Mouse (Mus musculus) adrenal gland, postnatal 25 days (tissue): ENCODE measurements around the gene Ptpra. TPM values are rescaled to one million over a fixed set of nuclear protein-coding genes. Genes with fewer than 3 reads are reported as not detected.

Source experiments
- DNase-seq: peaks from one replicate; pipeline ENCODE4 v3.0.0; 2021; ENCODE audit warnings: mixed read lengths
- long read RNA-seq: library from polyadenylated mRNA; stranded (forward); transcript quantifications from one replicate; pipeline ENCODE4 v2.0.0, GENCODE M21; 2021
- total RNA-seq: library from RNA; stranded (reverse); gene quantifications from 2 replicates; pipeline ENCODE4 v1.2.3, GENCODE M21; 2021

Gene Ptpra
- total RNA-seq: 115 and 144 TPM in 2 replicates
- long read RNA-seq, full-length matches to known transcripts: 86 of 117 reads
- long read RNA-seq, partial matches to known transcripts: 17 of 117 reads
- long read RNA-seq, other reads (novel, unspliced or antisense): 14 of 117 reads

DNA sequence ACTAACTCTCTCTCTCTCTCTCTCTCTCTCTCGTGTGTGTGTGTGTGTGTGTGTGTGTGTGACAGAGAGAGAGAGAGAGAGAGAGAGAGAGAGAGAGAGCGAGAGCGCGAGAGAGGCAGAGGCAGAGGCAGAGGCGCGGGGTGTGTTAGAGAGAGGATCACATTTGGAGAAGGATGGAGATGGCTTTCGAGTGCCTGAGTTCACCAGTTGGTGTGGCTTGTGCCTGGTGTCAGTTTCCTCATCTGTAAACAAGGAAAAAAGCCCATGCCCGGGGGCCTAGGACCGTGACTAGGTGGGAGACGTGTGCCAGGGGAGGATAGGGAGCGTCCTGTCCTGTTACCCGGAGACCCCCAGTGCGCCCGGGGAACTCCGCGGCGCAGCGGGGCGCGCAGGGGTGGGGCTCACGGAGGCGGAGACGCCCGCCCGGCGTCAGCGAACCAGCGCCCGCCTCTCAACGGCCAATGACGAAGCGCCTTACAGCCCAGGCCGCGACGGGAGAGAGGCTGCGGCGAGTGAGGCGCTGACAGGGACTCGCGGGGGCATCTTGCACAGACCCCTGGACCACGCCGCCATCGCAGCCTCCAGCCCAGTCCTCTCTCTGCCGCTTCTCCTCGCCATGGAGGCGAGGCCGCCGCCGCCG, at the start of gene Ptpra:
Gene Ptpra, plus strand, starts transcription at position 485 of the 640 bp plus-strand sequence.
- peak; percentile 93 for DNase-seq

DNA sequence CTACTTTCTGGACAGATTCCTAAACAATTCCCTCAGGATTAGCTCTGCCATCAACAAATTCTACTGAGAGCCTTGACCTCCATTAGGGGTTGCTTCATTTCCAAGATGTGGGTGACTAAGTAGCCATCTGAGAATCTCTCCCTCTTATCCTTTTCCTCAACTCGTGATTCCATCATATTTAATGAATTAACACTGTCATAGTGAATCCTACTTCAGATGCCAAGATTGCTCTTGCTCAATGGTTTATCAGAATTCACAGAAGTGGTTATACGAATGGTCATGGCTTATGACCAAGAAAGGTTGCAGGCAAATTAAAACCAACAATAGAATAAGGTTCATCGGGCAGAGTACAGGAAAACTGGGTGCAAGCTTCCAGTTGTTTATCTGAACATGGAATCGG, 48.2 kb upstream of the Ptpra start:
- no peak for DNase-seq

DNA sequence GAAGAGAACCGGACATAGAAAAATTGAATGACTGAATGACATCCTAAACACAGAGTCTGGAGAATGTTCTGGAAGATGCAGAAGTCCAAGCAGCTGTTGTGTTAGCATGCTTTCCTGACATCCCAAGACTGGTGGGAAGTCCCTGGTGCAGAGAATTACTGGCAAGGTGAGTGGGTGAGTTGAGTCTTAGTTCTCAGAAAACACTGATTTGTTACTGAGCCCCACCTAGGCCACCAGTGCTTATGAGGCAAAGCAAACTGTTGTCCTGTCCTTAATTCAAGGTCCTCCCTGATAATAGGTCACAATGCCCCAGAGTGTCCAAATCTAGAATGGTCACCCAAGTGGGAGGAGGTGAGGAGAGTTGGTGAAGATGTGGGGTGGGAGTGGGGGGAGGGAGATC, 45.1 kb upstream of the Ptpra start, which contains the start of the genes Gm28372 and 1700020A23Rik:
Gene Gm28372, plus strand, starts transcription at position 301 of the 400 bp plus-strand sequence.
Gene 1700020A23Rik, plus strand, starts transcription at position 321 of the 400 bp plus-strand sequence.
- DNase-seq: no peak

DNA sequence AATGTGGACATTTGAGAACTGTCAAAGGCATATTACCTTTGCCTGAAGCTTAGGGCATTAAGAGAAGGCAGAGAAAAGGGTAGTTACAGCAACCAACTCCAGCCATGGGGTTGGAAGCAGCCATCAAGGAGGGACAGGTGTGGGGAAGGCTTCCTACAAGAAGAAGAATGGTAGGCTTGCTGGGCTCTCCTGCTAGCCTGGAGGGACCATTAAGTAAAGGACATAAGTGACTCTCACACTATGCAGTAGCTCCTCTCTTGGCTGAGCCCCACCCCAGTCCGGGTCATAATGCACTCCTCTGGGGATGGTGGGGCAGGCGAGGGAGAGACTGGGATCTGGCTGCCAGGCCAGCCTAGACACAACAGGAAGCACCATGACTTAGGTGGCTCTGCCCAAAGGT, 43.9 kb upstream of the Ptpra start, which contains the start of gene Tmem239:
Gene Tmem239, plus strand, starts transcription at position 301 of the 400 bp plus-strand sequence.
- no peak for DNase-seq

DNA sequence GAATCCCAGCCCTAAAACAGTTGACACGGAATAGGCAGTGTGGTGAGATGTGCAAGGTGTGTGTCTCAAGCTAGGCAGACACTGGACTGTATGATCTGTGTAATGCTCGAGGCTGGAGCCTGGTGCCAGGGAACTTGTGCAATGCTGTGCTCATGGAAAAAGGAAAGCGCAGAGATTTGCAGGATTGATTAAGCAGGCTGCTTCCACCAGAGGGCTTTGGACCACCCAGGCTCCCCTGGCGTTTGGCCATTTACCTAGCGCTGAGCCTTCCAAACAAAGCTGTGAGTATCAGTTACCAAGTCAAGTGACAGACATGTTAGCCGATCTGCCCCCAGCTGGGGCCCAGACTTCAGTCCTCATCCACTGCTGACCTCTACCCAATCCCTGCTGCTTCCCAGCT, 41.9 kb upstream of the Ptpra start:
- no peak for DNase-seq

DNA sequence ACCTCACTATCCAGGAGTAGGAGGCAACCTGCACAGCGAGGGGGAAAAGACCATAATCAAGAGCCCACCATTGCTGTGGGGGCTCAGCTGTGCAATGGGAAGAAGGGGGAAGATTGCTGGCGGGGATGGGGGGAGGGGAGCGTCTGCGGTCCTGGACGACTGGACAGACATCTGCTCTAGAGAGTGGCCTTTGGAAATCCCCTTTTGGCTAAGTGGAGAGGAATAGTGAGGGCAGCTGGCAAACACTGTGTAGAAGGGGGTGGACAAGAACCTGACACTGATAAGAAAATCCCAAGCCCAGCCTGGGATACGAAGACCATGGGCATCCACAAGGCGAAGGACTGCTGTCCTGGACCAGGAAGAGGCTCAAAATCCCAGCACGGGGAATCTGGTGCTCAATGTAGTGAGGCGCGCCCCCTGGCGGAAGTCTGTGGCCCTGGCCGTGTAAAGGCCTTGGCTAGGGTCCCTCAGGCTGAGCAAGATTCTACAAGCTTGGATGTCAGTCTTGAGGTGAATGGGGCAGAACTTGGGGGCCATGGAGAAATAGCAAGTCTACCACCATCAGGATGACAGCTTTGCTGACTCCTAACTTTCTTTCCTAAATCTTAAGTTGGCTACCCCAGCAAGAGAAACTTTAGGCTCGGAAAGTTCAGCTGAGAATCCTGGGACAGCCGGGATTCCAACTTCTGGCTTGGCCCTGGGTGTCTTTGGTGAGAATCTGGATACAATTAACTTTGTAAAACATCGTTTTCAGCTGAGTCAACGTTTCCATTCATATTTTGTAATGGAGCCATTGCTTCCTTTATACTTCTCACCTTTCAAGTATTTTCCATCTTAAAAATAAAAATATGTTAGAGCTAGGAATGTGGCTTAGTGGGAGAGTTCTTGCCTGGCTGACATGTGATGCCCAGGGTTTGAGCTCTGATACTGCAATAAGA, 38.3 kb upstream of the Ptpra start:
- DNase-seq: peak; percentile 91

DNA sequence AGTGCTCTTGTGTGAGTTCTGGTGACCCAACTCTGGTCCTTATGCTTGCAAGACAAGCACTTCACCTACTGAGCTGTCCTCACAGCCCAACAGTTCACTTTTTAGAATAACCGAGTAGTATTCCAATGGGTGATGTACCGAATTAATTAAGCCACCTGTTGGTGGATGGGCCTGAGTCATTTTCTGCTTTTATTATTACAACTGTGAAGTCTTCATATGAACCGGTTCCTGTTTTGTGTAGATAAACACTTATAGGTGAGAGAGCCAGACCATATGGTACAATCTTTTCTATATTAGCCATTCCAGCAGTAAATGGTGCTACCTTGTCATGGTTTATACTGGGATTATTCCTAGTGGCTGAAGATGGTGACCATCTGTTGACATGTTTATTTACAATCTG, 37.3 kb upstream of the Ptpra start:
- no peak for DNase-seq

DNA sequence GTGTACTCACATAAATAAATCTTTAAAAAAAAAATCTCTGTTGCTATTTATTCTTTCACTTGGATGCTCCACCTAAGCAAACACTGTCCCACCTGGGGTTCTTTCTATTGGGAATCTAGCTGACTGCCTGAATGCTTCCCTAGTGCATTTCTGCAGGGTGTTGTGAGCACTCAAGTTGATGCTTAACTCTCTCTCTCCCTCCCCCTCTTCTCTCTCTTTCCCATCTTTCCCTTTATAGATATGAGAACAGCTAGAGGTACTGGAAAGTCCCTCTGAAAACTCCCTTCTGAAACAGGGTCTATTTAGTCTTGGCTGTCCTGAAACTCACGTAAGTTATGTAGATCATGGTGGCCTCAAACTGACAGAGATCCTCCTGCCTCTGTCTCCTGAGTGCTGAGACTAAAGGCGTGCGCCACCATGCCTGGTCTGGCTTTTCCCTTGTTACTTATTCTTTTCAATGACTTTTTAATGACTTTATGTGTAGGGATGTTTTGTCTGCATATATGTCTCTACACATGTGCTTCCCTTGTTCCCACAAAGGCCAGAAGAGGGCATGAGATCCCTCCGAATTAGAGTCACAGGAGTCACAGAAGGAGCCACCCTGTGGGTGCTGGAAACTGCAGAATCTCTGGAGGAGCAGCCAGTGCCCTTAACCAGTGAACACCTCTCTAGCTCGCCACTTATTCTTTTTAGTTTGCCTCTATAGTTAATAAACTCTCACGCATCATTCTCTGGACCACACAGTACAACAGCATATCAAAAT, 35.8 kb upstream of the Ptpra start:
- DNase-seq: no peak

DNA sequence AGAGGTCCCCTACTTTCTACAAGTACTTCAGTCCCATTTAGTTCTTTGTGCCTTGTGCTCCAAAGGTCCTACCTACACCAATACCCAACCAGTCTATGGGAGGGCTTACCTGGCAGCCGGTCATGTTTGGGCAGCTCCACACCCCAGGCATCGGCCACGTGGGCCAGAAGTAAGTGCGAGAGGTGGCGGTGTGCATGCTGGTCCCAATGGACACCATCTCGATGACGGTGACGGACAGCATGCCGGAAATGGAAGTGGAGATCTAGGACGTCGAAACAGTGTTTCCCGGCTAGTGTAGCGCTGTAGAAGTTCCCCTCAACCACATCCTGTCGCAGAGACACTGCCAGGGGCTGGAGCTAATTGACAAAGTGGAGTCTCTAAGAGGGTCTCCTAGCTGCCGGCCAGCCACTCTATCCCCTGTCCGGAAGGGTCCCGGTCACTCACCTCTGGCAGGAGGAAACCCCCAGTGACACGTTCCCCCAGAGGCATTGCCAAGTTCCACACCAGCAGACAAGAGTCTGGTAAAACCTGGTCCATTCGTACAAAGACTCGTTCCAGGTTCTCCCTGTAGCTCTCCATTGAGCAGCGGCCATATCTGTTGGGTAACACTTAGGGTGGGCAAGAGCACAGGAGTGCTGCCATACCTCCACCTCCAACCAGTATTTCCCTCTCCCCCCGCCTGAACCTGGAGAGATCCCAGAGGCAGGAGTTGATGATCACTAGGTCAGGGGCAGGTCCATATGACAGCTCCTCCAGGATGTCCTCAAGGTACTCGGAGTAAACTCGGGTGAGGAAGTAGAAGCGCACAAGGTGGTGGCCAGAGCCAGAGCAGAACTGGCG, 28.1 kb upstream of the Ptpra start:
- no peak for DNase-seq

DNA sequence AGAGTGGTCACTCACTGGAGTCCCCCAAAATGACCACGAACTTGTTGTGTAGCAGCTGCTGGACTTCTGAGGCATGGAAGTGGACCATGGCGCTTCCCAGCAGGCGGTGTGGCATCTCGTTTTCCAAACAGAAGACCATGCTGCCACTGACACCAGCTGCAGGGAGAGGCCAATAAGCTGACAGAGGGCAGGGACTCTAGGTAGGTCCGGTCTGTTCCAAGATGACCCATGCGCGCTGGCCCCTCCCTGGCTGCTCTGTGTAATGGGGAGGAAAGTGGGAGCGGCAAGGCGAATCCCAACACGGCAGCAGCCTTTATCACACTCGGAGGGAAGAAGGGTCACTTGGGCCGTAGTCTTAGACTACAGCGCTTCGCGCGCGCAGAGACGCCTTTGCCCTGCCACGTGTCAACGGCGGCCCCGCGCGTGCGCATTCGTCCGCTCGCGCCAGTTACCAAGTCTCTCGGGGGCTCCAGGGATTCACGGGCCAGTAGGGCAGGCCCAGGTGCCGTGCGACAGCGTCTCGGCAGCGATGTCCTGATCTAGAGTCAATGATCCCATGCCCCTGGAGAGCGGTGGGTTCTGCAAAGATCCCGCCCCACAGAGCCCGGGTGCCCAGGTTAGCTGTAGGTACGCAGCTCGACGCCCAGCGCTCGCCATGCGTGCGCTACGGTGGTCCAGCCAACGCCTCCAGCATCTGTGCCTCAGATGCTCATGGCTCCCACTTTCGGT, 26.5 kb upstream of the Ptpra start:
- DNase-seq: peak; percentile 84

DNA sequence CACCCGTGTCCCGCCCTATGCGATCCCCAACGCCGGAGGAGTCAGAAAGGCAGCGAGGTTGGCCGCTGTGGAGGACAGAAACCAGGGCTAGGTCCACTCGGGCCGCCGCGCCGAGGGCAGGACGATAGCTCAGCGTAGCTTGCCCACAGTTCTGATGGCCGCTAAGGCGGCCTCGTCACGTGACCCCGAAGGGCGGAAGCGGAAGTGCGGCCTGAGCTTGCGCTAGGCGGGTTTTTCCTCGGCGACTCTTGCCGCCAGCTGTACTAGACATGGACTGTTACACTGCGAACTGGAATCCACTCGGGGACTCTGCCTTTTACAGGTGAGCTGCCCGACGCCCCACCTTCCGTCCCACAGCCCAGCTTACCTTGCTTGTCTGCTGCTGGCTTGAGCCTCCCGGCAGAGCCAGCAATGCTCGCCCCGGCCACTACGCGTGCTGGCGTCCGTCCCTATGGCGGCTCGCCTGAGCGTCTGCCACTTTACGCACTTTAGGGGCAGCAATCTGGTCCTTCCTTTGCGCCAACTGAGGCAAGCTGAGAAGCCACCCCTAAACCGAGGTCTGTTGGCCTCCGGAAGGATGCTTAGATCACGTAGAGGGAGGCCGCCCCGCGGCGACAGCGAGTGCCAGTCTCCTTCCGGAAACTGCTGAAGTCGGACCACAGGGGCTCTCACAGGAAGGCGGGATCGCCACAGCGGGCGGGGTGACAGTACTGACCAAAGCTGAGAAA, 25.8 kb upstream of the Ptpra start, which contains the start of the genes Vps16 and Pced1a:
Gene Vps16, plus strand, starts transcription at position 214 of the 728 bp plus-strand sequence.
Gene Pced1a, minus strand, starts transcription at position 576 of the 728 bp plus-strand sequence.
- peak; percentile 93 for DNase-seq

DNA sequence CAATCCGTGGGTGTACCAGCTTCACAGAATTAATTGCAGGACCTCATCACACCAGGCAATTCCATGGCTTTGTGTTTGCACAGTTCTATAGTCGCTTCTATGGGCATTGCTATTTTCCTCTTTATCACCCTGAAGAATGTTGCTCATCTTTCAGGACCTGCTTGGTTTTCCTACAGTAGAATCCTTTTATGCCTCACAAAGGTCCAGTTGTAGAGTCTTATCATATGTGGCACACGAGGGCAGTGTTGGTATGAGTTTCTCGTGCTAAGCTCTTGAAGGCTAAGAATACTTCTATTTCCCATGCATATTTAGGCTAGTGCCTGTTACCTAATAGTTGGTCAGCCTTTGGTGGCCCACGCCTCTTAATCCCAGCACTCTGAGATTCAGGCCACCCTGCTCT, 25.0 kb upstream of the Ptpra start:
- no peak for DNase-seq

DNA sequence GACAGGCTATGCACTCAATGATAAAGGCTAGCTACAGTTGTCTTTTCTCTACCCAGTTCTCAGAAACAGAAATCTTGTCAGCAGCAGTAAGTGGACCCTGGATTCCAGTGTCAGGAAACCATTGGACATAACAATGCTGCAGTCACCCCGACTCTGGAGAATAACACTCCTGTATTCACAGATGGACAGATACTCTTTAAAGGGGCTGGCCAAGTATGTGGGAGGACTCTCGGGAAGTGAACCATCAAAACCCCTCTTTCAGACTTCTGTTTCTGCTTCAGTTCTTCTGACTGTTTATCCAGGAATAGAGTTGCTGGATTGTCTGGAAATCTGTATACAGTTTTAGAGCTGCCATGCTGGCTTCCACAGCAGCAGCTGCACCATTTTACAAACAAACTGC, 20.2 kb upstream of the Ptpra start:
- DNase-seq: no peak

DNA sequence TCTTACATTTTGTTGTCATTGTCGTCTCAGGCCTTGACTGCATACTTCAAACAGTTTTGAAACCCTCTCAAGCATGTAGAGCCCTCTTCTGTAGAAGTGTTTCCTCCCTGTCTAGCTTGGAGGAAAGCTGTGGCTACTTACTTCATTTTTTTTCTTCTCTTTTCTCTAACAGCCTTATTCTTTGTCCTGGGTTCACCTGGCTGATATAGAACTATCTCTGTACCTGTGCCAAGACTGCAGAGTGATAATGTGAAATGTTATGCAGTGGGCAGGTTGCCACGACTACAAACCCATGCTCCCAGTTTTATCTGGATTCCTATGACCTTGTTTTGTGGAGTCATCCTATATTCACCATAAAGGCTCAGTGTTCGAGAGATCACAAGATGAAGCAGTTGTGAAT, 19.6 kb upstream of the Ptpra start:
- DNase-seq: no peak

DNA sequence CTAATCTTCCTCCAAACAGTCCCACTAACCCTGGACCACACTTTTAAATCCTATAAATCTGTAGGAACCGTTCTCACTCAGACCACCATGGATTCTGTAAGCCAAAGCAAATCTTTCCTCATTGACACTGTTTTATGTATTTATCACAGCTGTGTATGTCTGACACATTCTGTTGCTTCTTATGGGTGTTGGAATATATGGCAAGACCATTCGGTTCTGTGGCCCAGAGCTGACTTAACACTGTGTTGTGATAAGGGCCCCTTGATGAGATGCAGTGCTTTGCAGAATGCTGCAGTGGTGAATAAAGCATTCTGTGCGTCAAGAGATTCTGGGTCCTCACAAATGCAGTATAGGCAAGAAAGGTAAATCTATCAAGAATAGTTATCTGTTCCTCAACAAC, 17.9 kb upstream of the Ptpra start:
- DNase-seq: no peak

DNA sequence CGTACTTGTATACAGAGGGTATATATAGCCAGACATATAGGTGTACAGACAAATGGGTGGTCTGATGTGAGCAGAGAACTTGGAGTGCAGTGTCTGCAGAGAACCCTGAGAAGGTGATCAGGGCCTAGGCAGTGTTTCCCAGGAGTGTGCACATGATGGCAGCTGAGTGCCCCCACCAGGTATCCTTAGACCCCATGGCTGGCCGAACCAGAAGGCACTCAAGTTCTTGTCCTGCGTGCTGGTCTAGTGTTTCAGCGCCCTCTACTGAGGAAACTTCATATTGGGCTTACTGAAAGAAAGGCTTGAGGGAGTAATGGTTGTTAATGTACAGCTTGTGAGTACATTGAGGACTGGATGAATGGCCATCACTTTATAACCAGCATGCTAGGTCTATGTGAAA, 16.9 kb upstream of the Ptpra start:
- no peak for DNase-seq

DNA sequence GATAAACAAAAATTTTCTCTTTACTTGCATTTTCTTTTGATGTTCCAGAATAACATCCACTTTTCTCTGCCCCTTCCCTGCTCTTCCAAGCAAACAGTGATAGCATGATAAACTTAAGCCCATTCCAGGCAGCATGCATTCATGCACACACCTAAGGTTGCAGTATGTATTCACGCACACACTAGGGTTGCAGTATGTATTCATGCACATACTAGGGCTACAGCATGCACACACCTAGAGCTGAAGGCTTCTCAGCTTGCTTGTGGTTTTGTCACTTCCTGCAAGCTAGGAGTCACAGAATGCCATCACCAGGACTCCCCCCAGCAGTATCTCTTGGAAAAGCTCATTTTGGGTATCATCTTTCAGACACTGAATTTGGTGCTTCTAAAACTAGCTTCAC, 13.3 kb upstream of the Ptpra start:
- DNase-seq: no peak

DNA sequence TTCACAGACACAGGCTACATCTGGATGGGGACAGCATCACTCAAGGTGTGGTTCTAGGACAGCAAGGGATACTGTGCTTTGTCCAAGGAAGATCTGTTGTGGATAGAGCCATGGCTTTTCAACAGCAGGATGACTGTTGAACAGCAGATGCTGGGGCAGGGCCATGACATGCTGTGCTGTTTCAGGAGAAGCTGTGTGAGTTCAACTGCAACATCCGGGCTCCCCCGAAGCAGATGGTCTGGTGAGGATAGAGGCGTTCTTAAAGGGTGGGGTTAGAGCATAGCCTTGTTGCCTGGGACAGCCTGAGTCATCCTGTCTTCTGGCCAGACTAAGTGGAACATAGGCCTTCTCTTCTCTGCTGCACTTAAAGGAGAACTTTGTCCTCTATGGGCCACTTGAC, 11.2 kb upstream of the Ptpra start:
- no peak for DNase-seq

DNA sequence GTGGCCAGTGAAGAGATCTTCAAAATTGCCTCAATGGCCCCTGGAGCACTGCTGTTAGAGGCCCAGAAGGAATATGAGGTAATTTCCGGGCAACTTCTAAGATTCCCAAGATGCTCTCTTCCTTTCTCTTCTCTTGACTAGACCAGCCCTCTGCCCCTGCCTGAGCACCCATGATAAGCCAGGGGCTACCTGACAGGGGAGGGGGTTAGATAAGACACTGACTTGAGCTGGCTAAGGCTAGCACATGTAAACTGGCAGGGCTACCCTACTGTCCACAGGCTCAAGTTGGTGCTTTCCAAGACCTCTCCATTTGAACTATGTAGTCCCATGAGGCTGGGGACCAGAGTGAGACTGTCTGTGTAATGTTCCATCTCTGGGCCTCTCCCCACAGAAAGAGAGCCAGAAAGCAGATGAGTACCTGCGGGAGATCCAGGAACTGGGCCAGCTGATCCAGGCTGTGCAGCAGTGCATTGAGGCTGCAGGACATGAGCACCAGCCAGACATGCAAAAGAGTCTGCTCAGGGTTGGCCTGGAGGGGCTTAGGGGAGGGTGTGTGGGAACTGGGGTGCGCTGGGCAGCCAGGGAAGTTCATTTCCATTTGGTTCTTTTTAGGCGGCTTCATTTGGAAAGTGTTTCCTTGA, 10.1 kb upstream of the Ptpra start:
- DNase-seq: no peak
